Mouse (Mus musculus): ENCODE measurements around the gene Mast1.
A peak's percentile ranks its signal among the peaks of the same experiment; 100 is the strongest.

Mast1 gene

GRCm38 (mm10) chr8:84936962-84937546, at the start of gene Mast1:
Gene Mast1 (minus strand): TSS chr8:84937359.
- DNase-seq, result peak; percentile 92 to 97

DNA sequence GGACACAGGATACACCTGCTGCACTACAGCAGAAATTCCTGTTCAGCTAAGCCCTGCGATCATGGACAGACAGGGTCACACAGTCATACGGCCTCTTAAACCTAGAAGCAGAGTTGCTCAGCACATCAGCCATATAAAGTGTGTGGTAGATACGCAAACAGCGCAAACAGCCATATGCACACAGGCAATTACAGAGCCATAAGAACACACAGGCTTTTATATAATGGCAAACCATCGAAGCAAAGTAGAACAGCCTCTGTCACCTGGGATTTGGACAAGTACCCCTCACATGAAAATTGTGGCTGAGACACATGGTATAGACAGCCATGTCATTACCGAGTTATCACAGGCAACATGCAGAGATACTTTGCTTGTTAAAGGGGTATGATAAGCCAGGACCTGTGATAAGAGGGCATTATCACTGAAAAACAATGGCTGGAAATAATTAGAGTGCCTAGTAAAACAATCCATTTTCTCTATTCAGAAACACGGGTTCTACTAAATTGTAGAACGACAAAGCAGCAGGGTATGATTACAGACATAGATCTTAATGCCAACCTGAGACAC, 49.3 kb upstream of the Mast1 start:
- DNase-seq, result no peak

GRCm38 (mm10) chr8:84985684-84986378, 48.7 kb upstream of the Mast1 start:
- peak; percentile 93 to 94 for DNase-seq

DNA sequence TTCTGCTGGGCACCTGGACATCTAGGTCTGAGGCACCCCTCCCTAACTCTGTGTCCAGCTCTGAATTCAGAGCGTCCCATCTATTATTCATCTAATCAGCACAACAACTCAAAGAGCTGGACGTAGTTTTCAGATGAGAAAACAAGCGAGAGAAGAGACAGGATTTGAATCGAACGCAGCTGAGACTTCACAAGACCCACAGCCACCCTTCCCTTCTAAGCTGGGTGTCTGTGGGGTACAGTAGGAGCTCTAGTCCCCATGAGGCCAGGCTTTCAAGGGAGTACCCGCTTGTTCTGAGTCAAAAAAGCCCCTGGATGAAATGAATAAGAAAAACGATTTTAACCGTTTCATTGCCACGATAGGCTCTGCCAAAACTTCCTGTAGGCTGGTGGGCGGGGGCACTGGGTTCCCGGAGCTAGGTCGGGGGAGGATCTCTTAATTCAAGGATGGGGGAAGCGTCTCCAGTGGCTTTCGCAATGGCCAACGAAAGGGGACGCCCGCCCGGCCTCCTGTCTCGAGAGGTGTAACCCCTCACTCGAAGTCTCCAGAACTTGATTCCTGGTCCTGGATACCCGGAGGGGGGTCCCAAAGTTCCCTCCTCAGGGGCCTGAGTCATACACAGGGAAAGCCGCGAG, 48.0 kb upstream of the Mast1 start:
- peak in 1 of 2 experiments; percentile 2 for DNase-seq

DNA sequence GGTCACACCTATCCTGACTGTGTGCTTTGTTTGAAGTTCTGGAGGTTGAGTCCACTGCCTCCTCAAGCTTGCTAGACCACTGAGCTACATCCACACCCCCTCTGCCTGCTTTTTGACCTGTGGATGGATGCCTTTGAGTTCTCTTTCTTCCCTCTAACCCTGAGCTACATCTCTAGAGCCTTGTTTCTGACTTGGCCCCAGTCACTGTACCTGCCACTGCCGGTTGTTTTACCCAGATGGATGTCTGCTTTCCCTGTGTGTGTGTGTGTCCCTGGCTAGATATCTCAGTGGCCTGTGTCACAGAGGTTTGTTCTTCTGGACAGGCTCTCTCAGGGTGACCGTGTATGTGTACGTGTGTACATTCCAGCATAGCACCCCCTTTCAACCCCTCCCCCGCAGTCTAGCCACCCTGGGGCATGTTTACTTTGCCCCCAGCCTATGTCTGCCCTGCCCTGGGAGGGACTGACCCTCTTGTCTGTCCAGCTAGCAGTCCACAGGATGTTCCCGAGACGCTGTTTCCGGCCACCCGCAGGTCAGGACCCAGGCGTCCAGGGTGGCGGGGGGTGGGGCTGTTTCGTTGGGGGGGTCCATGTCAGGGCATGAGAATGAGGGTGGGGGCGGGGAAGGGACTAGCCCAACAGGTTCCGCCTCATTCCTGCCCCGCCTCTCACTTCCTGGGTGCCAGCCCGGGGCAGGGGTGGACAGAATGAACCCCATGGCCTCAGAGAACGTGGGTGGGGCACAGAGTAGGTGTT, 47.3 kb upstream of the Mast1 start:
- DNase-seq, result peak in 1 of 2 experiments; percentile 27

DNA sequence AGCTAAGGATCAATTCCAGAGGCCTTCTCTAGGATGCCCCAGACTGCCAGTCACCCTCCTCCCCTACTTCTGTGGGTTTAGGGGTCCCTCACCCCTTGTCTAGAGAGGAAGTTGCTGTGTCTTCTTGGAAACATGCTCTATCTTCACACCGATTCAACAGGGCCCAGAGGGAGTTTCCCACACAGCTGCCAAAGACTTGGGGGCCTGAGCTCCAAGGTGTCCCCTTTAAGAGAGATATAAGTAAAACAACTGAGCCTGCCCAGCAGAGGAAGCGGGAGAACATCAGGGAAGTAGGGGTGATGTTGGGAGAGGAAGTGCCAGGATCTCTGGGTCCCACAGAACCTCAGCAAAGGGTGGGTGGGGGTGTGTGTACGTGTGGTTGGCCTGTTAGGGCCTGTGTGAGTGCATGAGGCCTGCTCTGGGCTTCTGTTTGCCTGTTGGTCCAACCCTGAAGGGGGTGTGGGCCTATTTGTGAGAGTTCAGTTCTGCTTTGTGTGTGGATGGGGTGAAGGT, 45.4 kb upstream of the Mast1 start:
- DNase-seq, result no peak

GRCm38 (mm10) chr8:84981644-84982498, 44.7 kb upstream of the Mast1 start:
- no peak for DNase-seq

GRCm38 (mm10) chr8:84980622-84981358, 43.6 kb upstream of the Mast1 start:
- DNase-seq, result peak; percentile 52 to 74

DNA sequence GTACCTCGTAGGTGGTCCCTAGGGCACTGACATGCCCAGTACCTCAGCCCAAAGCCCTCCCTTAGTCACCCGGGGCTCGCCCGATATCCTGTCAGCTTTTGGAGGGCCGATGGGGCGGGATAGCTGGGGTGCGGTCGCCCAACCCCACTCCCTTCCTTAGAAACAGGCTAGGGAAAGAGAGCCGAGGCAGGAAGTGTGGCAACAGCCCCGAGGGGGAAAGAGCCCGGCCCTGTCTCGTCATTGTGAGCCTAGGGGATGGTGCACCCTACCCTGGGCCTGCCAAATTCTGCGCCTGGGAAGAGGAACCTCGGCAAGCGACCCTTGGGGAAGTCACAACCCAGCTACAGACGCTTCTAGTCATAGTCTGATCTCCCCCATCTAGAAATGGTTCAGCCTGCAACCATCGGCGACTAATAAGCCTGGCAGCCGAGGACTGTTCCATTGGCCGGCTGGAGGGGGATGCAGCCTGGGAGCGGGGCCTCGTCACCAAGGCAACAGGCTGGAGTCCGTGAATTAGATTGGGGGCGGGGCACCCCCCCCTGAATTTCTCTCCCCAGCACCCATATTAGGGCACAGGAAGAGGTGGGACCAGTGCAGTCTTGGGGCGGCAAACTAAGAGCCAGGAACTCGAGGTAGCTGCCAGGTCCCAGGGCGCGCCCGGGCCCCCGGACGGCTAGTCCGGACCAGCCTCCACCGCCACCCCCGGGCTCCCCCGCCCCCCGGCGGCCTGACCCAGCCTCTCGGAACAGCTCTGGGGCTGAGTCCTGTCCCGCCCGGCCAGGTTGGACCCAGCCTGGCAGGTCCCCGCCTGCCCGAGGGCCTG, 42.7 kb upstream of the Mast1 start:
- peak; percentile 86 to 91 for DNase-seq

DNA sequence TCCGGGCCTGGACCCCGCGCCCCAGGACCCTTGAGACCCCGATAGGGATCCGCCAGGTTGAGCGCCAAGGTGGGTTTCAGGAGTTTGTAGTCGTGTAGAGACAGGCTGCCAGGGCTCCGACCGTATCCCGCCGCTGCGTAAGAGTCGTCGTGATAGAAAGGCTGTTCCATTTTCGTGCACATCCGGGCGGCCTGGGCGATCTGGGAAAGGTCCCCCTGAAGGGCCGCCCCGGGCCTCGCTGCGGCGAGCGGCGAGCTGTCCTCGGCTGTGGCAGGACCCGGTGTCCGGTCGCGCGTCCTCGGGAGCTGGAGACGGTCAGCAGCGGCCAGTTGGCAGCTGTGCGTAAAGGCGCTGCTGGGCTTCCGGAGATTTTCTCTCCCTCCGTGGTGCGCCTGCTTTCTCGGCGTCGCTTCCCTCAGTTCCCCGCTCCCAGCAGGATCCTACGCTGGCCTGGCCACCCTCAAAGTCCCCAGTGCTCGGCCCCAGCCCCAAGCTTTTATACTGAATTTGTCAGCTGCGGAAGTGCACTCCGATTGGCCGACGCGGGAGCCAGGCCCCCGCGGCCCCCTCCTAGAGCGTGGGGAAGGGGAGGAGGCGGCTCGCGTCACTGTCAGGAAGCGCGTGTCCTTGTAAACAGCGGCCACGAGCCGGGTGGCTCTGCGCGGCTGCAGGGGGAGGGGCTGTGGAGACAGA, 41.2 kb upstream of the Mast1 start, which contains the start of gene Junb:
Gene Junb, minus strand, starts transcription at position 471 of the 693 bp plus-strand sequence.
- peak; percentile 89 to 92 for DNase-seq

DNA sequence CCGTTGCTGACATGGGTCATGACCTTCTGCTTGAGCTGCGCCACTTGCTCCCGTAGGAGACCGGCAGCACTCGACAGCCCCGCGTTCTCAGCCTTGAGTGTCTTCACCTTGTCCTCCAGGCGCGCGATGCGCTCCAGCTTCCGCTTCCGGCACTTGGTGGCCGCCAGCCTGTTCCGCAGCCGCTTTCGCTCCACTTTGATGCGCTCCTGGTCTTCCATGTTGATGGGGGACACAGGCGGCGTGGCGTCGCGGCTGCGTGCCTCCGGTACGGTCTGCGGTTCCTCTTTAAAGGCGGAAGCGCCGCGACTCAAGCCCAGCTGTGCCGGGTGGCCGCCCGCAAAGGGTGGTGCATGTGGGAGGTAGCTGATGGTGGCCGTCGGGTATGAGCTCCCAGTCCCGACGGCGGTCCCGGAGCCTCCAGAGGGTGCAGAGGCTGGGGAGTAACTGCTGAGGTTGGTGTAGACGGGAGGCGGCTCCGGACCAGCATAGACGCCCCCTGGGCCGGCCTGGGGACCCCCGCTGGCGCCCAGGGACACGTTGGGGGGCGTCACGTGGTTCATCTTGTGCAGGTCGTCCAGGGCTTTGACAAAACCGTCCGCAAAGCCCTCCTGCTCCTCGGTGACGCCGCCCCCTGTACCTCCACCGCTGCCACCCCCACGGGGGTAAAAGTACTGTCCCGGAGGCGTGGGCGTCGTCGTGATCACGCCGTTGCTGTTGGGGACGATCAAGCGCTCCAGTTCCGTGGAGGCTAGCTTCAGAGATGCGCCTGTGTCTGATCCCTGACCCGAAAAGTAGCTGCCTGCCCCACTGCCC, 40.5 kb upstream of the Mast1 start:
- DNase-seq, result peak; percentile 67 to 68

DNA sequence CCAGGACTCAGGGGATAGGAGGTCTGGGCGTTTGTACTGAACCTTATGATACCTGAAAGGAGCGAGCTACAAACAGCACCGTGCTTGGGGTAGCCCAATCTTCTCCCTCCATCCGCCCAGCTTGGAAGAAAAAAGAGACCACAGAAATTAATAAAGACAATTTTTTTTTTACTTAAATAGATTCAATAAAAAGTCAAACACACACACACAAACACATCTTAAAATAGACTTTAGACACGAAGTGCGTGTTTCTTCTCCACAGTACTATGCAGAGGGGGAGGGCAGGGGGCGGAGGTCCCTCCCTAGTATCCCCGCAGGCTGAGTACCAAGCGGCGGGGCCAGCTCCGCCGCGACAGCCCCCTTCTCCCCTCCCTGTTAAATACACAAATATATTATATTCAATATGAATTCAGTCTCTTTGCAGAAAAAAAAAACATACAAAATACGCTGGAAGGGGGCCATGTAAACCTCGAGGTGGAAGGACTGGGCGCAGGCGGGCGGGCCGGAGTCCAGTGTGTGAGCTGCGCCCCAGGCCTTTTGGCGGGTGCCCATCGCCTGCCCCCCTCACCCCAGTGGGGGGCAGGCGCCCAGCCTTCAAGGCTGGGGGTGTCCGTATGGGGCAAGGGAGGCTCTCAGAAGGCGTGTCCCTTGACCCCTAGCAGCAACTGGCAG, 39.7 kb upstream of the Mast1 start:
- no peak for DNase-seq

DNA sequence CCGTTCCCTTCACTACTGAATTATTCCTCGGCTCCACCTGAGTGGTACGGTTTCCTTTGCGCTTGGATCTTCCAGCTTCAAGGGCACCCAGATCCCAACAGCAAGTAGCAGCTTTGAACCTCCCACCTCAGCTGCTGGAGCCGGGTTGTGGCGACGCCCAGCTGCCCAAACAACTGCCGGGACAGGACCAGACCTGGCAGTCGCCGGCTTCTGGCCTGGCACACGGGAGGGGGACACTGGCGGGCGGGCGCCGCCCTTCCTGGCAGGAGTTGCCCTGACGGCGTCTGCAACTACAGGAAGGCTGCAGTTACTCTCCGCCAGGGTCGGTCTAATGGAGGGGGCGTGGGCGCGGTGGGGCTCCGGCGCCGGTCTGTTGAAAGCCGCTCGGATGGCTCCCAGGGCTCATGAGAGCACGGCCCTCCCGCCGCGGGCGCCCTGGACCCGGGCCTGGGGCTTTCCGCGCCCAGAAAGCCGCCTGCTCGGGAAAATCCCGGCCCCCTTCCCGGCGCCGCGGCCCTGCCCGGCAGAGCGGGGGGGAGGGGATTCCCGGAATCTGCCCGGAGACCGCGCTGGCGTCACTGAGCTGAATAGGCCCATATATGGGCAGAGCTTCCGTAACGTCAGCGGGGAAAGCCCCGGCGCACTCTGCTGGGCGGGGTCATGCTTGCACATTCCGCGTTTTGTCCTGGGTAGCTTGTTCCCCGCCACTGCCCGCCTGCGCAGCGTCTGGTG, 39.0 kb upstream of the Mast1 start:
- DNase-seq, result peak; percentile 95 to 96

DNA sequence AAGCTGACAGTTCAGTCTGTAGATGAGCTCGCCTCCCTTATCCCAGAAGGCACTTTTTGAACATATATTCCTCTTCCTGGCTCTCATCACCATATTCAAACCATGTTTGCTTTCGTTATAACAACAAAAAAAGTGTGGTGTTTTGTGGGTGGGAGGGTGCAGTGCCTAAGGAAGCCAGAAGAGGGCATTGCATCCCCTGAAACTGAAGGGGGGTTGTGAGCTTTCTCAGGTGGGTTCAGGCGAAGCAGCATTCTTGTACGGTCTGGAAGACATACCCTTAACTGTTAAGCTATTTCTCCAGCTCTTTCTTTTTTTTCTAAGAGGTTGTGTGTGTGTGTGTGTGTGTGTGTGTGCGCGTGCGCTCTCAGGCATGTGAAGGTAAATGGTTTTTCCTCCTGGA, 38.3 kb upstream of the Mast1 start:
- DNase-seq, result peak; percentile 51 to 70

DNA sequence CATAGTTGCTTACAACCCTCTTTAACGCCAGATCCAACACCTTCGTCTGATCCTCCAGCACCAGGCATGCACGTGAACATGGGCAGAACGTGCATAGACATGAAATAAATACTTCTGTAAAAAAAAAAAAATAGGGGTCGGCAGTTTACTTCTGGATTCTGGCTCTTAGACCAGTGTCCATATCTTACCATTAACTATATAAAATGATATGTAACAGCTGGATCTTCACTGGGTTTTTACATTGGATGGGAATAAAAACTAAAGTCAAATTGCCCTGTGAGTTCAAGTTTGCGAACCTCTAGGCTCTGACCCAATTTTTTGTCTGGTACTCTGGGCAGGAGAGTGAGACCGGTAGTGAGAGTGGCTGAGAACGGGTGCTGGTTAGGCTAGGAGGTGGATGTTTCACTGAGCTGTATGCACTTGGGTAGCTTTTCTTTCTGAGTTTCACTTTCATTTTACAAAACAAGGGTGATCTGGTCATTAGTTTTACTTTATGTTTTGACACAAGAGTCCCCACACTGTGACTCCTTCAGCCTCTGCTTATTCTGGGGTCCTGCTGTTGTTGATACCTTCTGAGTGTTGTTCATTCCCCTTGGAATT, 37.5 kb upstream of the Mast1 start:
- no peak for DNase-seq

DNA sequence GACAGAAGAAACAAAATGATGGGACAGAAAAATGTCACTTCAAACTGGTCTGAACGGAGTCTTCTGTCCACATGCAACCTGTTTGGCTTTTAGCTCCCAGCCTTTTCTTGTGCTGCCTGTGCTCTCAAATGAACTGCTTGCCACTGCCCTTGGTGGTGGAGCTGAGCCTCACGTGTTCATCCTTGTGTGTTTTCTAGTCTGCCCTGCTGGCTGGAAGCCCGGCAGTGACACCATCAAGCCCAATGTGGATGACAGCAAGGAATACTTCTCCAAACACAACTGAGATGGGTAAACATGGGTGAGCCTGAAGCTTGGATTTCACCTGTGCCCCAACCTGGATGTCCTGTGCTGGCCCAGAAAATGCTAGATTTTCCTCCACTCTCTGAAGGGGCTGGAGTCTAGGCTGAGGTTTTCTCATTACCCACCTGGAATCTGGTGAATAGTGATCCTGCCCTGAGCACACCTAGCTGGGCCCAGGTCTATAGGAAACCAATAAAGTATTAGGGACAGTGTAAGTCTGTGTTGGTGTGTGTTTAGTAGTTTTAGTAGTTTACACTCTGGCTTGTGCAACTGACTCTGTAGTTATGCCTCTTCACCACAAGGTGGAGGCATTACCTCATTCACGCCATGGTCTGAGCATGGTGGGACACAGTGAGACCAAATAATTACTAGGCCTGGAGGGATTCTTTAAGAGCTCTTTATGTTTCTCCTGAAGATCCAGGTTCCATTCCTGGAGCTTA, 36.8 kb upstream of the Mast1 start:
- DNase-seq, result peak; percentile 47 to 66
